Mouse (Mus musculus) MEL (cell line): Measurements from ENCODE around the gene Fam89a. TPM values are rescaled to one million over a fixed set of nuclear protein-coding genes. Genes with fewer than 3 reads are reported as not detected.
A peak's percentile ranks its signal among the peaks of the same experiment; 100 is the strongest.

Source experiments
- DNase-seq: peaks from one replicate; pipeline ENCODE4 v3.0.0; 2011; ENCODE audit warnings: low read depth, low spot score
- H3K27ac ChIP-seq: 2 replicates; pipeline ENCODE4 v1.5.1; 2012; ENCODE audit warnings: low read depth, mild to moderate bottlenecking, control low read depth, low read length, moderate library complexity; ENCODE audit not compliant: control insufficient read depth
- H3K27me3 ChIP-seq, 2 experiments: fragments of 150-350 bp in 1 of 2; sonication (generic) in 1 of 2; 2 replicates each; pipeline ENCODE4 v1.6.1; 2012; ENCODE audit warnings: low read length in 2 of 2, mild to moderate bottlenecking in 2 of 2, improper control_type of control experiment in 1 of 2, moderate library complexity in 1 of 2; ENCODE audit not compliant: insufficient read depth in 2 of 2, control insufficient read depth in 1 of 2
- H3K36me3 ChIP-seq, 2 experiments: 2 replicates each; pipeline ENCODE4 v1.6.1; 2012 to 2014; ENCODE audit warnings: low read length in 2 of 2, improper control_type of control experiment in 1 of 2, inconsistent platforms in 1 of 2, mild to moderate bottlenecking in 1 of 2; ENCODE audit not compliant: insufficient read depth in 2 of 2, control insufficient read depth in 1 of 2
- H3K4me1 ChIP-seq, 2 experiments: fragments of 150-350 bp in 1 of 2; sonication (generic) in 1 of 2; 2 replicates each; pipeline ENCODE4 v1.6.1; 2012; ENCODE audit warnings: low read length in 2 of 2, improper control_type of control experiment in 1 of 2, mild to moderate bottlenecking in 1 of 2; ENCODE audit not compliant: insufficient read depth in 2 of 2, control insufficient read depth in 1 of 2
- H3K4me3 ChIP-seq, 2 experiments: fragments of 150-350 bp in 1 of 2; sonication (generic) in 1 of 2; 2 replicates each; pipeline ENCODE4 v1.5.1; 2012; ENCODE audit warnings: low read depth in 2 of 2, low read length in 2 of 2, mild to moderate bottlenecking in 2 of 2, moderate library complexity in 2 of 2, control low read depth in 1 of 2, improper control_type of control experiment in 1 of 2; ENCODE audit not compliant: control insufficient read depth in 1 of 2, insufficient read depth in 1 of 2
- H3K79me2 ChIP-seq: 2 replicates; pipeline ENCODE4 v1.6.1; 2012; ENCODE audit warnings: mild to moderate bottlenecking, low read length, moderate library complexity; ENCODE audit not compliant: control insufficient read depth, poor library complexity, insufficient read depth
- H3K9ac ChIP-seq: 2 replicates; pipeline ENCODE4 v1.6.1; 2012; ENCODE audit warnings: low read depth, mild to moderate bottlenecking, control low read depth, low read length, moderate library complexity; ENCODE audit not compliant: control insufficient read depth, poor library complexity, severe bottlenecking
- H3K9me3 ChIP-seq: fragments of 150-350 bp; sonication (generic); replicated peaks from 2 replicates; pipeline ENCODE4 v1.6.1; 2012; ENCODE audit warnings: mild to moderate bottlenecking, low read length, improper control_type of control experiment, moderate library complexity; ENCODE audit not compliant: insufficient read depth
- BHLHE40 ChIP-seq: IDR thresholded peaks from 2 replicates; pipeline ENCODE4 v1.6.1; 2012; ENCODE audit warnings: low read depth, mild to moderate bottlenecking, inconsistent platforms, low read length, improper control_type of control experiment, borderline replicate concordance
- CTCF ChIP-seq, 3 experiments: IDR thresholded peaks in 2 of 3; conservative IDR thresholded peaks in 1 of 3; 2 replicates each; pipeline ENCODE4 v1.5.1; 2011 to 2012; ENCODE audit warnings: low read length in 3 of 3, low read depth in 2 of 3, mild to moderate bottlenecking in 2 of 3, improper control_type of control experiment in 1 of 3, inconsistent platforms in 1 of 3, mixed read lengths in 1 of 3, moderate library complexity in 1 of 3; ENCODE audit not compliant: control insufficient read depth in 1 of 3, insufficient read depth in 1 of 3, poor library complexity in 1 of 3, severe bottlenecking in 1 of 3
- ELF1 ChIP-seq: IDR thresholded peaks from 2 replicates; pipeline ENCODE4 v1.6.1; 2014; ENCODE audit warnings: low read depth, mild to moderate bottlenecking, inconsistent platforms, low read length, improper control_type of control experiment, moderate library complexity
- GABPA ChIP-seq: IDR thresholded peaks from 2 replicates; pipeline ENCODE4 v1.6.1; 2012; ENCODE audit warnings: low read depth, mild to moderate bottlenecking, inconsistent platforms, low read length, improper control_type of control experiment, moderate library complexity
- GATA1 ChIP-seq: IDR thresholded peaks from 2 replicates; pipeline ENCODE4 v1.6.1; 2011; ENCODE audit warnings: low read depth, low read length, improper control_type of control experiment
- HCFC1 ChIP-seq: IDR thresholded peaks from 2 replicates; pipeline ENCODE4 v1.6.1; 2012; ENCODE audit warnings: low read depth, mild to moderate bottlenecking, inconsistent platforms, low read length, improper control_type of control experiment, moderate library complexity
- KAT2A ChIP-seq: conservative IDR thresholded peaks from 2 replicates; pipeline ENCODE4 v1.6.1; 2012; ENCODE audit warnings: low read depth, low read length, improper control_type of control experiment, inconsistent platforms
- MAFK ChIP-seq: IDR thresholded peaks from 2 replicates; pipeline ENCODE4 v1.6.1; 2011; ENCODE audit warnings: low read depth, mild to moderate bottlenecking, low read length, improper control_type of control experiment, borderline replicate concordance
- MAX ChIP-seq: IDR thresholded peaks from 2 replicates; pipeline ENCODE4 v1.6.1; 2011; ENCODE audit warnings: low read length, improper control_type of control experiment
- MAZ ChIP-seq: IDR thresholded peaks from 2 replicates; pipeline ENCODE4 v1.6.1; 2012; ENCODE audit warnings: low read depth, mild to moderate bottlenecking, inconsistent platforms, low read length, improper control_type of control experiment
- MEF2A ChIP-seq: IDR thresholded peaks from 2 replicates; pipeline ENCODE4 v1.6.1; 2014; ENCODE audit warnings: low read depth, mild to moderate bottlenecking, inconsistent platforms, low read length, improper control_type of control experiment; ENCODE audit not compliant: poor library complexity, insufficient replicate concordance, severe bottlenecking; ENCODE audit errors: extremely low read depth
- MXI1 ChIP-seq: IDR thresholded peaks from 2 replicates; pipeline ENCODE4 v1.6.1; 2011; ENCODE audit warnings: mild to moderate bottlenecking, low read depth, low read length, improper control_type of control experiment
- MYC ChIP-seq: IDR thresholded peaks from 2 replicates; pipeline ENCODE4 v1.6.1; 2011; ENCODE audit warnings: low read depth, mild to moderate bottlenecking, low read length, improper control_type of control experiment, moderate library complexity
- NRF1 ChIP-seq: IDR thresholded peaks from 2 replicates; pipeline ENCODE4 v1.6.1; 2014; ENCODE audit warnings: low read depth, mild to moderate bottlenecking, inconsistent platforms, low read length, improper control_type of control experiment, moderate library complexity; ENCODE audit not compliant: poor library complexity, insufficient read depth, severe bottlenecking
- RAD21 ChIP-seq: IDR thresholded peaks from 2 replicates; pipeline ENCODE4 v1.6.1; 2011; ENCODE audit warnings: mild to moderate bottlenecking, low read depth, low read length, improper control_type of control experiment
- RCOR1 ChIP-seq: IDR thresholded peaks from 2 replicates; pipeline ENCODE4 v1.6.1; 2012; ENCODE audit warnings: low read depth, mild to moderate bottlenecking, inconsistent platforms, low read length, improper control_type of control experiment
- UBTF ChIP-seq: IDR thresholded peaks from 2 replicates; pipeline ENCODE4 v1.6.1; 2012; ENCODE audit warnings: low read depth, mild to moderate bottlenecking, inconsistent platforms, low read length, improper control_type of control experiment, moderate library complexity, borderline replicate concordance; ENCODE audit not compliant: insufficient read depth
- USF1 ChIP-seq: IDR thresholded peaks from 2 replicates; pipeline ENCODE4 v1.6.1; 2014; ENCODE audit warnings: low read depth, mild to moderate bottlenecking, inconsistent platforms, low read length, improper control_type of control experiment, moderate library complexity
- USF2 ChIP-seq, 2 experiments: IDR thresholded peaks; 2 replicates each; pipeline ENCODE4 v1.6.1; 2011 to 2012; ENCODE audit warnings: improper control_type of control experiment in 2 of 2, low read length in 2 of 2, borderline replicate concordance in 1 of 2, inconsistent platforms in 1 of 2, low read depth in 1 of 2, mild to moderate bottlenecking in 1 of 2; ENCODE audit not compliant: insufficient read depth in 1 of 2
- ZC3H11A ChIP-seq: IDR thresholded peaks from 2 replicates; pipeline ENCODE4 v1.6.1; 2012; ENCODE audit warnings: low read depth, mild to moderate bottlenecking, inconsistent platforms, low read length, improper control_type of control experiment
- ZMIZ1 ChIP-seq: IDR thresholded peaks from 2 replicates; pipeline ENCODE4 v1.6.1; 2012; ENCODE audit warnings: low read depth, mild to moderate bottlenecking, inconsistent platforms, low read length, improper control_type of control experiment, moderate library complexity
- polyA plus RNA-seq, 2 experiments: library from polyadenylated mRNA; stranded (reverse) in 1 of 2; unstranded in 1 of 2; fragments of >175 nt in 1 of 2; fragments of >200 nt in 1 of 2; gene quantifications; 2 replicates each; pipeline versions ENCODE4 v1.2.1 to v1.2.4; 2012; ENCODE audit warnings: low replicate concordance in 2 of 2, low read depth in 1 of 2; ENCODE audit not compliant: insufficient read length in 2 of 2, insufficient read depth in 1 of 2, missing spikeins in 1 of 2
- total RNA-seq: library from RNA; depleted of rRNA; stranded (reverse); fragments of 300-350 nt; gene quantifications from 2 replicates; pipeline ENCODE4 v1.2.3, GENCODE M21; 2012

Fam89a gene
- total and polyA plus RNA-seq, 3 experiments = 0.31 to 1.8 TPM; not detected in 1

- Histone ChIP-seq H3K36me3 (no peaks in the 10 kb centered on the region; a peak in 1 of 4 replicates), H3K27me3 (no peaks in the 10 kb centered on the region), H3K9ac (no peak overlapping the region), H3K79me2 (peaks cover 2% of the 10 kb centered on the region; the same call in 1 of the 2 replicates), H3K4me1 (peaks cover 2 to 10% of the 10 kb centered on the region in 2 experiments), H3K9me3 (no peaks in the 10 kb centered on the region), H3K27ac (no peak overlapping the region), H3K4me3 (no peak overlapping the region)
- DNase-seq = no peak
- TF ChIP-seq BHLHE40 (no peak), CTCF (IDR thresholded peaks at IDR 0.05 in 2 of 3, conservative IDR thresholded peaks at IDR 0.05 in 1 of 3; ENCODE audit: control insufficient read depth in 1 of 3, insufficient read depth in 1 of 3, low read depth in 2 of 3, low read length in 3 of 3, poor library complexity in 1 of 3, severe bottlenecking in 1 of 3) (no peak), MYC (no peak), UBTF (no peak), MAX (no peak), ZMIZ1 (no peak), USF1 (no peak), NRF1 (no peak), MAFK (no peak), ZC3H11A (no peak)
Observed at GRCm38 (mm10) chr8:124752325-124752862, 762 bp upstream of the Fam89a start.

DNA sequence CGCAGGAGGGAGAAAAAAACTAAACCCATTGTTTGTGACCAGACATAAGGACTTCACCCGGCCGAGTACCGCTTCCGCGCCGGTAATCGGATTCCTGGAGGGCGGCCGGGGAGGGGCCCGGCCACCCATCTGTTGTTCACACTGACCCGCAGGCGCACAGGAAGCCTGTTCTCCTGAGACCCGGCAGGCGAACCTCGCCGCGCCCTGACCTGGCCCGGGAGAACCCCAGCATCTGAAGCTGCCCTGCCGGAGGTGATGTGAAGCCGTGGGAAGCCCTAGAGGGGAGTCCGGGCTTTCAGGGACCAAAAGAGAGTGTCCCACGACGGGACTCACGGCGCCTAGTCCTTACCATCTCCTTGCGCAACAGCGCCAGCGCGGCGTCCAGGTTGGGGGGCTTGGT lies 441 bp downstream of the Fam89a start:
- H3K4me1 ChIP-seq = peaks cover 2 to 10% of the 10 kb centered on the region in 2 experiments; a peak in 3 of 4 replicates
- TF ChIP-seq MXI1 (no peak), RAD21 (no peak), HCFC1 (no peak), MAX (no peak), USF2 (IDR thresholded peaks at IDR 0.05; ENCODE audit: borderline replicate concordance in 1 of 2, insufficient read depth in 1 of 2, low read depth in 1 of 2, low read length in 2 of 2) (no peak), BHLHE40 (no peak), RCOR1 (no peak), GABPA (no peak), ELF1 (no peak), MAZ (no peak), MAFK (no peak), KAT2A (no peak), MEF2A (no peak), GATA1 (no peak)
- peak overlapping the region; percentile 79 for H3K9ac ChIP-seq
- peak overlapping the region; percentile 76 to 79 for H3K4me3 ChIP-seq
- no peaks in the 10 kb centered on the region for H3K9me3 ChIP-seq
- no peaks in the 10 kb centered on the region; a peak in 1 of 4 replicates for H3K36me3 ChIP-seq
- no peak overlapping the region for H3K27ac ChIP-seq
- peaks cover 2% of the 10 kb centered on the region; the same call in 1 of the 2 replicates for H3K79me2 ChIP-seq
- no peaks in the 10 kb centered on the region for H3K27me3 ChIP-seq
- no peak for DNase-seq
